Mouse (Mus musculus) embryo, embryonic 9.5 days (tissue): ENCODE measurements around the gene Zfp346.
"Not testable (repeated sequence)": the region's sequence is repeated elsewhere in the genome, so short reads cannot be mapped to it uniquely, and the experiment has no call there.

Experiments used
- DNase-seq: peaks from one replicate; pipeline ENCODE4 v3.0.0-alpha.2; 2017; ENCODE audit errors: extremely low spot score

Gene Zfp346

DNA sequence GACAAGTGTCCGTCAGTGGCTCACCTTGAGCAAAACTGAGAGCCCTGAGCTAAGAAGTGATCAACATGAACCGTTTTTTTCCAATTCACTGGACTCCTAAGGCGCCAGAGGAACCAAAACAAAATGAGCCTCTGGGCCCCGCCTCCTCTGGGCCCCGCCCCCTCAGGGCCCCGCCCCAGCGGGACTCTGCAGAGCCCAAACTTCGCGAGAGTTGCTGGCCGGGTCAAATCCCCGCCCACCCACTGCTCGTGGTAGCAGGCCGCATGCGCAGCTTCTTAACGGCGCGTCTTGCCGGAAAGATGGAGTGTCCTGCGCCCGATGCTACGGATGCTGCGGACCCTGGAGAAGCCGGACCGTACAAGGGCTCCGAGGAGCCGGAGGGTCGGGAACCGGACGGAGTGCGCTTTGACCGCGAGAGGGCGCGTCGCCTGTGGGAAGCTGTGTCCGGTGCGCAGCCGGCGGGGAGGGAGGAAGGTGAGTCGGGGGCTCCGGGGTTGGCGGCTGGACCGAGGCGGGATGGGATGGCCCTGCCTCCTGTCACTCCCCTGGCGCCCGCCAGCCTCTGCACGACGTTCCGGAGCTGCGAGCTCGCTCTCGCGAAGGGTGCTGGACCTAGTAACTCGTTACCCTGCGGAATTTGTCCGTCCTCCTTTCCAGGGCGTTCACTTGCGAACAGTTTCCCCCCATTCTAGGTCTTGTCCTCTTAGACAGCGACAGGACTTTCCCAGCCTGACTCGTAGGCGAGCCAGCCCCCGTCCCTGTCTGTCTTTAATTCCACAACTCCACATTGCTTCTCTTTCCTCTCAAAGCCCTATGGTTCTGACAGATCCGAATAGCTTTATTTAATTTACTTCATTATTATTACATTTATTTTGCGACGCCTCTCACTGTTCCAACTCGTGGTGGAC is at the start of gene Zfp346:
TSS of gene Zfp346 (plus strand) at position 267 of the 908 bp plus-strand sequence.
- DNase-seq: peak; percentile 97

DNA sequence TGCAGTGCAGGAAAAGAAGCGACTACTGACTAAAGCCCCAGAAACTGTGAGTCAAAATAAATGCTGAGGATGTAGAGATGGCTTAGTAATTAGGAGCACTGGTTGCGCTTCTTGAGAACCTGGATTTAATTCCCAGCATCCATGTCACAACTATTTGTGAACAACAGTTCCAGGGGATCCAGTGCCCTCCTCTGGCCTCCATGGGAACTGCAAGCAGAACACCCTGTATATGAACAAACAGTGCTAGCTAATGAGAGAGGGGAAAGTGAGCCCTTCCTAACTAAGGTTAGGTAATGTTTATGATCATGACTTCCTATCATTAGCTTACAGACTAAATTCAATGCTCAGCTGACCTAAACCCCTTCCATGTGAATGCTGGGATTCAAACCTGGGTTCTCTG is 47.1 kb upstream of the Zfp346 start:
- peak; percentile 5 for DNase-seq

DNA sequence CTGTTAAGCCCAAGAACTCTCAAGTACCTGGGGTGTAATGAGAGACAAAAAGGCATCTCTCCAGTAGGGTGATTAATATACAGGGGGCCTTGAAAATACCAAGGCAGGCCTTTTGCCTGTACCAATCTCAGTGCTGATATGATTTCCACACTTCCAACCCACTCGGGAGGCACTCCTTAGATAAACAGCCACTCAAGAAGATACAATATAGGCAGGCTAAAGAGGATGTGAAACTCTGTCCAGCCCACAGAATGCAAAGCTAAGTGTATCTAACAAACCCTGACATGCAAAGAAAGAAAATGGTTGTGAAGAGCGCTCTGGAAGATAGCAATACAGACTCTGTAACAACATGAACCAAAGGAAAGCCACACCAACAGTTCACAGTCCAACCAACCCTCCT is 41.8 kb upstream of the Zfp346 start:
- no peak for DNase-seq

DNA sequence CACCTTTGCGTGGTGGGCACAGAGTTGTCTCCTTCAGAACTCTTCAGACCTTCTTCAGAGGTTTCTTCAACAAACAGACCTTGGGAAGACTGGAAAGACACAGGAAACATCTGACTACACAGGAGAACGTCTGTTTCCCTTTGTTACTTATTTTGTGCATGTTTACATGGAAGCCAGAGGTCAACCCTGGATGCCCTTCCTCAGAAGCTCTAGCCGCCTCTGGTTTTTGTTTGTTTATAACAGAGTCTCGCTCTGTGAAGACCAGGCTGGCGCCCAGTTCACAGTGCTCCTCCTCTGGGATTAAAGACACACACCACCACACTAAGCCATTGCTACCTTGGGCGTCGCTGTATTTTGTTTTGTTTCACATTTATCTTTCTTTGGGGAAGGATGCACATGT is 35.4 kb upstream of the Zfp346 start:
- DNase-seq: peak; percentile 7

DNA sequence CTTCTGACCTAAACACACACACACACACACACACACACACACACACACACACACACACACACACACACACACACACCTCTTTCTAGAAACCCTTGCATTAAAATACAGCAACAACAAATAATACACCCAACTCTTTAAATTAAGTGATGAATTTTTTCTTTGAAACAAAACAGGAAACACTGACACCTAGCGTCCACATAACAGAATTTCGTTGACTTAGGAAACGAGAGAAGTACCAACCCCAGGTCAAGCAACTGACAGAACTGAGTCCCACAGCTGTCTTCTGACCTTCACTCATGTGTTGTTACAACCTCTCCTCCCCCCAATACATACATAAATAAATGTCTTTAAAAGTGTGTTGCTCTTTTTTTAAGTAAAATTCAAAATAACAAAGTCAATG is 33.8 kb upstream of the Zfp346 start:
- peak; percentile 15 for DNase-seq

DNA sequence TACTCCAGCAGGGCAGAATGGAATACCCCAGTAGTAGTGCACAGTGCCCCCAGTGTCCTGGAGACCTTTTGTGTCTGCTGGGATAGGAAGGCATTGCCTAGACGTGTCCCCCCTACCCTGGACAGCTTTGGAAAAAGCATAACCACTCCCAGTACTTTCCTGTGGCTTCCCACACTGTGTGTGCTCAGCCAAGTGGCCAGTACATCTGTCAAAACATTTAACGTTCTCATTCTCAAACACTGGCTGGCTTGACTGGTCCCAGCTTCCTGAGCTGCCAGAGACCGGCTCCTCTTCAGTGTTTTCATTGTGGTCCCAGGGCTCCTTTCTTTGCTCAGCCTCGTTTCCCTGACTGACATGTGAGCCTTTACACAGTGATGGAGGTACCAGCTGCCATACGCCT is 29.5 kb upstream of the Zfp346 start:
- DNase-seq: peak; percentile 5

DNA sequence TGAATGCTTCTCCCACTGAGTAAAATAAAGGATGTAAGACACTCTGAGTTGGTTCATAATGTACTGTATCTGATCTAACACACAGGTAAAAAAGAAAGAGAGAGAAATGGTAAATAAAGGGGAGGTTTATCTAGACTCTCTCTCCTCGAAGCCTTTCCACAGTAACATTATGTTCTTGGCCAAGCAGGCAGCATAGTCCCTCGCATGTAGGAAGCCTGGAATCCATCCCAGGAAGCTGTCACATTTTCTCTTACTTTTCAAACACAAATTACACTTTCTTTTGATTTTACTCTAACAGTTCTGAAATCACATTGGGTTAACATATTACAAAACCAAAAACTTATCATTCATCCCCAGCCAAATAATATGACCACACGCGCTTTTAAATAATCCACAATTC is 12.5 kb upstream of the Zfp346 start:
- no peak for DNase-seq

DNA sequence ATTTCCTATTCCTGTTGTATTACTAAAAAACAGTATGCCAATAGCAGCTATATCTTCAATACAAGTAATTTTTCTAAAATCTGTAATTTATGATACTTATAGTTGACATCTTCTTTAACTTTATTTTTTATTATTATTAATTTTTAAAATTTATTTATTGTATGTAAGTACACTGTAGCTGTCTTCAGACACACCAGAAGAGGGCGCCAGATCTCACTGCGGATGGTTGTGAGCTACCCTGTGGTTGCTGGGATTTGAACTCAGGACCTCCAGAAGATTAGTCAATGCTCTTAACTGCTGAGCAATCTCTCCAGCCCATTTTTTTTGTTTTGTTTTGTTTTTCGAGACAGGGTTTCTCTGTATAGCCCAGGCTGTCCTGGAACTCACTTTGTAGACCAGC is 7.3 kb upstream of the Zfp346 start:
- DNase-seq: not testable (repeated sequence)

DNA sequence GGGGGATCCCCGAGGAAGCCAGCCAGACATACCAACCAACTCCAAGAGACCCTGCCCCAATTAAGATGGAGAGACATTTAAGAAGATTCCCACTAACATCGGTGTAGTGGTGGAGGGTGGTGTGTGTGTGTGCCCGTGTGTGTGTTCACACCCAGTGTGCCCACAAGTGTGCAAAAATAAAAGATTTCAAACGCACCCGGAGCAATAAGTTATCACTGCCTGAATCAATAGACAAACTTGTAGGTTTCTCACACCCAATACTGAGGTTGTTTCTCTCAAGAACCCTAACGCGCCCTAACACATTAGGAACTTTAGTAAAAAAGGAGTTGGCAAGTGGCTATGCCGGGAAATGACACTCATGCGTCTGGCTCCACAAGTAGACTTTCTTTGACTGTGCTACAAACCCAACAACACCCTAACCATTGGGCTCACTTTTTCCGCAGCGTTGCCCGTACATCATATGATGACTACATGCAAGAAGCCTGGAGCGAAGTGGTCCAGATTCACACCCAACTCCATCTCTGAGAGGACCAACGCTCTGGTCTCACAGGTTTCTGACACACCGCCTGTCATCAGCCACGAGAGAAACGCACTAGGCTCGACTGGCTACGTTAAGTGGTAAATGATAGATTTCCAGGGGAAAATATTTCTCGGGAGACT is 5.9 kb upstream of the Zfp346 start:
- DNase-seq: no peak

DNA sequence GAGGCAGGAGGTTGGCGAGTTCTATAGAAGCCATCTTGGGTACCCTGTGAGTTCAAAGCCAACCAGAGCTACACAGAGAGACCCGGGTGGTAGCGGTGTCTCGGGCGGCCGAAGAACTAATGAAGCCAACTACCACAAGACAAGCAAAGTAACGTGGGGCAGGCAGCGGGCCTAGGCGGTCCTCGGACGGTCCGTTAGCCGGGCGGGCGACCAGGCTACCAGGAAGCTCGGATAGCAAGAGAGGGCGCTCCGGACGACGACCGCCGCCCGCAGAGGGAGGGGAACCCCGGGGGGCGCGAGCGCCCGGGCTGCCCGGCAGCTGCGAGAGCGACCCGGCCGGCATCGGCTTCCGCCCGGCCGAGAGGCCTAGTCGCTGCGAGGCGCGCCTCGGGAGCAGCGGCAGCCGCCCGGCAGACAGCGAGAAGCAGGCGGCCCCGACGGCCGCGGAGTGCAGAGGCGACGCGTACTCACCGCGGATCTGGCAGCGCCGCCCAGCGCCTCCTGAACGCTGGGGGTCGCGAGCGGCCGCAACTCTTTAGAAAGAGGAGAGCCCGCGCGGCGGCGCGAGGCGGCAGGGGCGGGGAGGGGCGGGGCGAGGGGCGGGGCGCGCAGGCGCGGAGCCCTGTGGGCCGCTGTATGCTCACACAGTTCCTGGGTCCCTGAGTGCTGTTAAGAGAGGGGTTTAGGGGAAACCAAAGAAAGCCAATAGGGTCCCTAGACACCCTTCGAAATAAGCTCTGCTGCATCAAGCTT is 5.2 kb upstream of the Zfp346 start, which contains the start of gene Uimc1:
TSS of gene Uimc1 (minus strand) at position 575 of the 753 bp plus-strand sequence.
- peak; percentile 94 for DNase-seq

DNA sequence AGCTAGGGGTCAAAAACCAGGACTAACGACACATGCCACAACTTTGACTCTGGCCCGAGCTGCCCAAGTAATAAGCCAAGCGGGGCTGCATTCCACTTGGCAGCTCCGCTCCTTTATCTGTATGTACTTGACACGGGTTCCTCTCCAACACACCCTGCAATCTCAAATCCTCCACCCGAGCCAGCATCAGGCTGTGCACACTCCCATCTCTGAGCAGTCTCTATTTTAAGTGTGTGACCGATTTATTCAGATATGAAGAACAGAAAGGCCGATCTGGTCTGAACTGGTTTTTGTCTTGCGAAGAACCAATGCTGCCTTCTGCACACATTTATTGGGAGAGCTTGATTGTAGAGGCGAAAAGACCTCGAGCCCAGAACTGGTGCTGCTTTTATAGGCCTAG is 3.5 kb upstream of the Zfp346 start:
- DNase-seq: no peak

DNA sequence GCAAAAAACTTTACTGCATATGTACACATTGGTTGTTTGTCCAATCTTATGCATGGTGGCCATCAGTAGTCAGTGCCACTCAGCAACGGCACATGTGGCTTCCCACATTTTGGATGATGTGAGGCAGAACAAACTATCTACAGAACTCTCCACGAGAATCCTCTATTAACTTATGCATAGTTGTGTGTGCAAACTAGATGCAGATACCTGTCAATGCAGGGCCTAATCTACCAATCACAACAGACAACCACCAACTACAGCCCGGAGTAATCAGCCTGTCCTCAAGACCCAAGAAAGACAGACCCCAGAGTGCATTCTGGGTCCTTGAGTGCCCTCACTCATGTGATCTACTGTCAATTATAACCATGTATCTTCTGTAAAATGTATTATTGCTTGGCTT is 2.7 kb upstream of the Zfp346 start:
- DNase-seq: no peak

DNA sequence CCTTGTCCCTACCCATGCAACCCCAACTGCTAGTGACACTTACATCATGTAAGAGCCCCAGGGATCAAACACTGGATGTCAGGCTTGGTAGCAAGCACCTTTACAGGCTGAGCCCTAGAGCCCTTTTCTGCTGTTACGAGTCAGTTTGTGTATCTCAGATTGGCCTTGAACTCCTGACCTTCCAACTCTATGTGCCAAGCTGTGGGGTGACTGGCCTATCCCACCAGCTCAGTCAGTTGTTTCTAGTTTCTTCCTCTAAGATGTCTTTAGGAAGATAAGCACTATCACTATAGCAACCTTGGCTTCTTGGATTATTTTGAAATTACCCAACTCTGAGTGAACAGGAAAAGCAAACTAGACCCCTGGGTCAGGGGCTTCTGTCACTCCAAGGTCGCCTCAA is 1.8 kb upstream of the Zfp346 start:
- no peak for DNase-seq

DNA sequence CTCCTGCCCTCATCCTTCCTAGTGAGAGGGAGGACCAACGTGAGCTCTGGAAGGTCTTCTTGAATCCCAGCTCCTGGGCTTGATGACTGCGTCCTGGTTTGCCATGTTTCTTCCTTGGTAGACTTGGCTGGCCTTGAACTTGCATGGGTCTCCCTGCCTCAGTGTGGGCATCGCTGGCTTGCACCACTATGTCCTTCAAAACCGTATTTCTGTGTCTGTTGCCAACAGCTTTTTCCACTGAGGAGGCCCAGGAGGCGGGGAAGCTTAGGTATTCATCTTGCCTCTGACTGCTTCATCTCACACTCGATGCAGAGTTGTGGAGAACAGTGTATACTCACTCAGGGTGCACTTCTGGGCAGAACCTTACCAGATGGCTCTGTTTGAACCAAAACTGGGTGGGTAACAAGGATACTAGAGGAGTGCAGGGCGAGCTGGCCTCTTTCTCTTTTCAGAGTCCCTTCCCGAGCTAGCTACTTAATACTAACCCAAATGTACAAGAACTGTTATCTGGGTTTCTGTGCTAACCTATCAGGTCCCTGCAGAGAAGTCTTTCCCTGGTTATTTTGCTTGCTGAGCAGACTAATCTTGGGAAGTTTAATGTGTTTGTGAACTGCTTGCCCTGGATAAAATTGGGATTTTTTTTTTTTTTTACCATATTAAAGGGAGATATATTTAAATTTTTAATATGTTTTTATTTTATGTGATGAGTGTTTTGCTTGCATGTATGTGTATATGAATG is 1.0 kb downstream of the Zfp346 start:
- DNase-seq: peak; percentile 8

DNA sequence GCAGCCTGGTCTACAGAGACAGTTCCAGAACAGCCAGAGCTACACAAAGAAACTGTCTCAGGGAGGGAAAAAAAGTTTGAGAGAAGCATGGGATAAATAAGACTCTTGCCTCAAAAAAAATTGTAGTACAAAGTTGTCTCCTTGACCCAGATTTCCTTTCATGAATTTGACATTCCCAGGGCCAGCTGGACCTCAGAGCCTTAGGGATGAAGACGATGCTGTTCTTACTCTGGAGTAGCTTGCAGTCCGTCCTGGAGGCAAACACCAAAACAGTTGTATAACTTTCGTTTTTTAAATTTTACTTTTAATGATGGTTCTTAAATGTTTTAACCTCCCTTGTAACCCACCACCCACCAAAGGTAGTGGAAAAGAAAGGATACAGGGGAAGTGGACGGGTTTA is 2.0 kb downstream of the Zfp346 start:
- DNase-seq: no peak

DNA sequence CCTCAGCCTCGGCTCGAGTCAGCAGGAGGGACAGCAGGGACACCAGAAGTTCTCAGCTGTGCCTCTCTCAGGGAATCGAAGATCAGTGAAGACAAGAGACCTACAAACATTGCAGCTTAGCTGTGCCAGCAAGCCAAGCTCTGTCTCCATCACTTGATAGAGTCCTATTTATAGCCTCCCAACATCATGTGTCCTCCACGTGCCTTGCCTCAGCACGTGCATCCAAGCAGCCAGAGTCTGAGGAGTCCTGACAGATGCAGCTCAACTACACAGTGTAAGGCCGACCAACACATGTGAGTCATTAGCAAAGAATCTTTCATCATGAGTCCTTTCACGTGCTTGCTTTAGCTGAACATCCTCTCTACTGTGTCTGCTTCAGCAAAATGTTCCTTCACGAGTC is 2.6 kb downstream of the Zfp346 start:
- DNase-seq: no peak

DNA sequence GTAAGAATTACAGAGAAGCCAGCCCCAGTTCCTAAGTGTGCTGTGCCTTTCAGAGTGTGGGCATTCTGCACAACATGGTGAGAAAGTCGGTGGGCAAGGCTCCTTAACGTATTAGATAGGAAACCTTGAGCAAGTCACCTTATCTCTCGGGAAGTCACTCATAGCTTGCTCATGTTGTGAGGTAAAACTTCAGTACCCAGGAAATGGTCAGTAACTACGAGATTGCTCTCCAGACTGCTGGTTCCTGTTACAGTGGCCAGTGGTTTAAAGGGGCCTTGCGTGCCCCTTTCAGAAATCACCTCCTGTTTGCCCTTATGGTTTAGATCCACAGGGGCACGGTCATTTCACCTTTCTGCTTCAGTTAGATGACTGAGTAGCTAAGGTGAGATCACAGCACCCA is 9.3 kb downstream of the Zfp346 start:
- DNase-seq: no peak

DNA sequence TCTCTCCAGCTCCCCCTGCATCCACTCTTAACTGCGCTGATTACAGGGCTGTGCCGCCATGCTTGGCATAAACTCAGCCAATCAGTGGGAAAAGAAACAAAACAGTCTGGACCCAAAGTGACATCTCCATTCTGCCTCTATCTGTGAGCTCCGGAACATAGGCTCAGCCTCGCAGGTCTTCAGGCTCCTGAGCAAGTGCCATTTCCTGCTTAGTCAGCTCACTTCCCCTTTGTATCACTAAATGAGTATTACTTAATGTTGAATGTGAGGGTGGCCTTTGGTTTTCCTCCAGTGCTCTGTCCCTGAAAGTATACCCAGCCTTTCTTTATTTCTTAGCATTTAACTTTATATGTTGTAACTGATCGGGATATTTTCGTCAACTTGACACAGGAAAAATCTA is 19.8 kb downstream of the Zfp346 start:
- DNase-seq: no peak

DNA sequence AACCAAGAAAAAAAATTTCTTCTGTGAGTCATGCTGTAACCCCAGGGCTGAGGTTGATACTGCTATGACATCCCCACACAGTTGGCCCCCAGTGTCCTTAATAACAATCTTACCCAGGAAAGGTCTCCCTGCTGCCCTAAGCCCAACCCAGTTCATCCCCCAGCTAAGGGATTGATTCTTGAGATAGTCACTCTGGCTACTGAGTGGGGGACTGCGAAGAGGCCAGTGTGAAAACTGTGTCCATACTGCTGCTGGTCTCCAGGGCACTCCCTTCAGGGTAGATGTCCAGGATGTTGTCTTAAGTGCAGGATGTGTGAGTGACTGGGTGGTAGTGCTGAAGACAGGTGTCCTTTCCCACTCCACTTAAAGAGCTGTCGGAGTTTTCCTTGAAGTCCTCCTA is 28.3 kb downstream of the Zfp346 start, which contains the start of gene Gm17617:
TSS of gene Gm17617 (minus strand) at position 101 of the 400 bp plus-strand sequence.
- DNase-seq: no peak

DNA sequence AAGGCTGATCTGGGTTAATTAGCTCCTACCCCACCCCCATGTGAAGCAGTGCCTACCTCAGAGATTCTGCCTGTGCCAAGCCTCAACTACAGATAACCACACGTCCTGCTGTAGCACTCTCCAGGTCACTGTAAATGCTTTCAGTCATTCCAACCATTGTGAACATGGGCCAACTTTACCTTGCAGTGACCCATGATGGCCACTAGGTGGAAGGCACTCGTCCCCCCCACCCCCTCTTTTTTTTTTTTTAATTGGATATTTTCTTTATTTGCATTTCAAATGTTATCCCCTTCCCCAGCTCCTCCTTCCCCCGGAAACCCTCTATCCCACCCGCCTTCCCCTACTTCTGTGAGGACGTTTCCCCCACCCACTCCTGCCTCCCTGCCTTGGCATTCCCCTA is 30.3 kb downstream of the Zfp346 start:
- peak; percentile 18 for DNase-seq

DNA sequence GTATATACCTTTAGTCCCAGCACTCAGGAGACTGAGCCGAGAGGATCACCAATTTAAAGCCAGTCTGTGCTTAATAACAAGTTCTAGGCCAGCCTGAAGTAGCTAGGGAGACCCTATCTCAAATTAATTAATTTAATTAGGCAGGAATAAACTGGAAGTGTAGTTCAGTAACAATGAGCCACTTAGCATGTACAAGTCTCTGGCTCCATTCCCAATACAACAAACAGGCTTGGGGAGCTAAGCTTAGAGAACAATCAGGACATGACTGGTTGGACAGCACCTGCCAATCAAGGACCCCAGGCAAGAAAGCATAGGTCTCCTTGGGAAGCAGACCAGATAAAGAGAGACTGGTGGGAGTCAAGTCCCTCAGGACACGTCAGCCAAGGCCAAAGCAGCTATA is 35.2 kb downstream of the Zfp346 start:
- DNase-seq: no peak
